Mouse (Mus musculus): ENCODE data around the gene Tex37.

Tex37 gene

DNA sequence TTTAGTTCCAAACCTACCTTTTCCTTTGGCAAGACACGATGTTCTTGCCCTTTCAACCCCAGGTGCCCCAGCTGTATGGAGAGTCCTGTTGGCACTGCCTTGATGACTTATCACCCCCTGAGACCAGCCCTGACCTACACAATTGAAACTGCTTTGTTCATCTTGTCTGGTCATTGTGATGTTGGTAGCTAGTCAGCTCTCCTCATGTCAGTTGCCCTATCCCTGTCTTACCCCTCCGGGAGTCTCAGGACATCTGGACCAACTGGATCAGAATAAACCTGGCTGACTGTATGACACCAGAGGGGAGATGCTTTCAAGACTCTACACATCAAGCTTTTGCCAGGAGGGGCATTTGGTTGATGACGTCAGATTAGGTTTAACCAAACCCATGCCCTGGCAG lies at the start of gene Tex37:
Gene Tex37 (minus strand): TSS at position 101 of the 400 bp plus-strand sequence.
- no peak for DNase-seq (ENCODE audit: low spot score)

GRCm38 (mm10) chr6:70968291-70968690 lies 49.6 kb upstream of the Tex37 start:
- DNase-seq (ENCODE audit: low spot score): no peak

- no peak for DNase-seq (ENCODE audit: low spot score)
Measured at GRCm38 (mm10) chr6:70967422-70967821, 48.7 kb upstream of the Tex37 start.

DNA sequence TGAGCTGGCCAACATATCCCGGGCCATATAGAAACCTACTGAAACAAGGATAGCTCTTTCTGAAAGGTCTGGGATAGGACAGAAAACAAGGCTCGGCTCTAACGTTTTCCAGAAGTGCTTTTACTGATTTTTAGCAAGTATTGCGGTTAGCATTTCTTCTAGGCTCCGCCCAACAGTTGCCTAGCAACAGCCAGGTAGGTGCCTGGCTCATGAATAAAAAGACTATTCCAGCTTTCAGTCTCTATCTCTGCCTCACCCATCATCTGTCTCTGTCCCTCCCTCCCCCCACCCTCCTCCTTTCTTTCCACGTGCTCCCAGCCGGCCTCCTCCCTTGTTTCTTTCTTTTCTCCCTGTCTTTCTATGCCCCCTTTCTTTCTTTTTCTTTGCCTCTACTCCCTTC lies 47.0 kb upstream of the Tex37 start:
- DNase-seq (ENCODE audit: low spot score): no peak

GRCm38 (mm10) chr6:70964116-70964830 lies 45.5 kb upstream of the Tex37 start:
- no peak for DNase-seq (ENCODE audit: low spot score)

DNA sequence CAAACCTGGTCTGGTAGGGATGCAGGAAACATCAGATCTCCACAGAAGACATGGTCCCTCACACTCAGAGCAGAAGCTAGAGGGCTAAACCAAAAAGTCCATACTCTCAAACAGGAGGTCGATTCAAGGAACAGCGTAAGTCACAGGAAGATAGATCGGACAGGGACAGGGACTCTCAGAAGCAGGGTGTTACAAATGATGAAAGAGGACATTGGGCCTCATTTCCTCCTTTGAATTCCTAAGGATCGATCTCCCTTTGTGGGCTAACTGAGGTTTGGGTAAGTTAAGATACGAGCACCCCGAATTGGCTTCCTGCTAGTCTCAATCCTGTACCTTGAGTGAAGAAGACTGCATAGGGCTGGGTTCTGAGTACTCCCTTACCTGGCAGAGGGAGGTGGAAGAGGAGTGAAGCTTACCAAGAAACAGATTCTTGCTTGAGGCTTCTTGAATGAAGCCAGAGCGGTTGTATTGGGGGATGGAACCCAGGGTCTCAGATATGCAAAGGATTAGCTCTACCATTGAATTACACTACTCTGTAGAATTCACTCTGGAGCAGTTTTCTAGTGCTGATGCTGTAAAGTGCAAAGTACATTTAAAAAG lies 38.7 kb upstream of the Tex37 start:
- no peak for DNase-seq (ENCODE audit: low spot score)

DNA sequence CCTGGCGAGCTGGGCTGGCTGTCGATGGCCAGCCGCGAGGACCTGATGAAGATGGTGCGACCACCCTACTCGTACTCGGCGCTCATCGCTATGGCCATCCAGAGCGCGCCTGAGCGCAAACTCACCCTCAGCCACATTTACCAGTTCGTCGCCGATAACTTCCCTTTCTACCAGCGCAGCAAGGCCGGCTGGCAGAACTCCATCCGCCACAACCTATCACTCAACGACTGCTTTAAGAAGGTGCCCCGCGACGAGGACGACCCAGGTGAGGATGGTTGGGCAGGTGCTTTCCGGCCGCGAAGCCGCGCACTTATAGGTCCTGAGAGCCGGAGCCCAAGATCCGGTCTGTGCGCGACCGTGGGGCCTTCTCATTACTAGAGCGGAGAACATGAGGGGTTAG lies 38.2 kb upstream of the Tex37 start:
- no peak for DNase-seq (ENCODE audit: low spot score)

GRCm38 (mm10) chr6:70956285-70956912 lies 37.7 kb upstream of the Tex37 start, which contains the start of gene Foxi3:
TSS of gene Foxi3 (plus strand) at chr6:70956531.
- DNase-seq (ENCODE audit: low spot score): no peak

DNA sequence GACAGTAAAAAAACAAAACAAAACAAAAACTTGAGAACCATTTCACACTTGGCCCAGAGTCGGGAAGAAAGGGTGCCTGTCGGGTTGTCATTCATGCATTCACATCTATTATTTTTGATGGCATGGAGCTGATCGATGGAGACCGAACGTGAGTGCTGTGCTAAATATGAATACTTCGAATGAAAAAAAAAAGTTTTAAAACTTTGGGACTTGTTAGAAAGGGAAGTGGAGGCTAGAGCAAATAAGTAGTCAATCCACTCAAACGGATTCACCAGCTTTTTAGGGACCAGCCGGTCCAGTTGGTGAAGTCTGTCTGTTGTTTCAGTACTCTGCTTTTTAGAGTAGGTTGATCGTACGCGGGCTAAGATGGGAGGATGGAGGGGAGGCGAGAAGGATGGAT lies 37.1 kb upstream of the Tex37 start:
- DNase-seq (ENCODE audit: low spot score): no peak

DNA sequence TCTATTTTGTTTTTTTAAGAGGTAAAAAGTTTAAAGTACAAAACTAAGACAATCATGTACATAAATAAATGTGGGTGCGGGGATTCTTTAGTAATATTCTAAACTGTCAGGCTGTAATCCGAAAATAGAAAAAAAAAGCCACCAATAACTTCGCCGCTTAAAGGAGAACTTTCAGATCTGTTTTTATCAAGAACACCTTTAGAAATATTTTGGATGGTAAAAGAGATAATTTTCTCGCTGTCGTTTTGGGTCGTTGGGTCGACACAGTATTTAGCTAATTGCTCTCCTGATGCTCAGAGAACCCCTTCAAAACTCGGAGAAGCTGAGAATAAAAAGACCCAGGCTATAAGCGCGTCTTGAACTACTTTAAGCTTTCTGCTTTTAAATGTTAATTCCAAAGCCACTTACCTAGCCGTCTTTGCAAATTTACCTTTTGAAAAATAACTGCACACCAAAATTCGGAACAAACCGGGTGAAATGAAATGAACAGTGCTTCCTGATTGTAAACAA lies 36.6 kb upstream of the Tex37 start:
- DNase-seq (ENCODE audit: low spot score): no peak

GRCm38 (mm10) chr6:70954040-70954439 lies 35.3 kb upstream of the Tex37 start:
- no peak for DNase-seq (ENCODE audit: low spot score)

DNA sequence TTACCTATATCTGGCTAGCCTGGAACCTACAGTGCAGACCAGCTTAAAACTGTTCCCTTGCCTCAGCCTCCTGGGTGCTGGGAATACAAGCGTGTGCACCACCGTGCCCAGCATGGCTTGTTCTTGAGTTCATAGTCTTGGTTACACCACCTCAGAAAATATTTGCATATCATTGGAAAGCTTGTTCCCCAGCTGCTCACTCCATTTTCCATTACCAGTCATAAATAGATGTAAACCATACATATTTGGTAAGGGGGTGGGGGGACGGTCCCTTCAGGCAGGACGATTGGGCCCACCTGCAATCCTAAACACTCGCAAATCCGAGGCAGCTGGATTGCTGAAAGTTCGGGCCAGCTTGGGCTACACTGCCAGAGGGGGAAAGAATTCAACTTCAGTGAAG lies 34.5 kb upstream of the Tex37 start:
- DNase-seq (ENCODE audit: low spot score): no peak

DNA sequence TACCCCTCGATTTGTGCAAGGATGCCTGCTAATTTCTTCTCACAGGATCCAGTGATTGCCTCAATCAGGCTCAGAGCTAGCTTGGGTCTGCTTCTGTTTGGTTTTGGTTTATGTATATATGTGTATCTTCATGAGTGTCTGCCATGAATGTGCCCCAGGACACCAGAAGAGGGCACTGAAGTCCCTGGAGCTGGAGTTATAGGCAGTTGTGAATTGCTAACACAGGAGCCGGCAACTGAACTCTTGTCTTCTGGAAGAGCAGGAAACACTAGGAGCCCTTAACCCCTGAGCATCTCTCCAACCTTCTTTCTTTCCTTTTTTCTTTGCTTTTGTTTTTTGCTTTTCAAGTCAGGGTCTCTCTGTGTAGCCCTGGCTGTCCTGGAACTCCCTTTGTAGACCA lies 13.1 kb upstream of the Tex37 start:
- DNase-seq (ENCODE audit: low spot score): no peak

- no peak for DNase-seq (ENCODE audit: low spot score)
Measured at GRCm38 (mm10) chr6:70921274-70922074, 2.7 kb upstream of the Tex37 start.

GRCm38 (mm10) chr6:70912396-70912765 lies 6.3 kb downstream of the Tex37 start:
- no peak for DNase-seq (ENCODE audit: low spot score)

- no peak for DNase-seq (ENCODE audit: low spot score)
Measured at GRCm38 (mm10) chr6:70911668-70912395, 6.9 kb downstream of the Tex37 start.

DNA sequence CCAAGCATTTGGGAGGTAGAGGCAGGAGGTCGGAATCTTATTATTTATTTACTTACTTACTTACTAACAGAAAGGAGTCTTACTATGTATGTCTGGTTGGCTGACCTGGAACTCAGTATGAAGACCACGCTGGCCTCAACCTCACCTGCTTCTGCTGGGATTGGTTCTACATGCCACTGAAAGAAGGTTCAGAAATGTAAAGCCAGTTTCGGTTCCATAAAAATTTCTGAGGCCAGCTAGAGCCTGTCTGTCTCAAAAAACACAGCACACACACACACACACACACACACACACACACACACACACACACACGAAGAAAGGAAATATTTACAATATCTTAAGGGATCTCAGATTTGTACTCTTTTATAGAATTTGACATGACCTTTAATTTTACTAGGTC lies 8.4 kb downstream of the Tex37 start:
- no peak for DNase-seq (ENCODE audit: low spot score)

DNA sequence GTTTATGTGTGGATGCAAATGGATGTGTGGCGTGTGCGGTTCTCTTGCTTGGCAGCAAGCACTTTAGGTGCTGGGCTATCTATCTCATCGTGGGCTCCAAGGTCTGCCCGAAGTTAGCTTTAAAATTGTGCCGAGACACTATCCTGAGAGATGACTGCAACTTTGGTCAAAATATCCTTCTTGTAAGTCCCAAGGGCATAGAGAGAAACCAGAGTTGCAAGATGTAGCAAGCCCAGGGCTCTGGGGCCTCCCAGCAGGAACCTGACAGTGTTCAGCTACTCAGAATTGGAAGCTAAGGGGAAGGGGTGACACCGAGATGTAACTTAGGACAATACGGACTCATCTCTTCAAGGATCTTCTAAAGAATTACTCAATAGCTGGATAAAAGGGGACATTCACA lies 9.2 kb downstream of the Tex37 start:
- no peak for DNase-seq (ENCODE audit: low spot score)

- DNase-seq (ENCODE audit: low spot score): no peak
Measured at GRCm38 (mm10) chr6:70903689-70904088, 15.0 kb downstream of the Tex37 start.

GRCm38 (mm10) chr6:70899594-70900003 lies 19.1 kb downstream of the Tex37 start:
- no peak for DNase-seq (ENCODE audit: low spot score)

GRCm38 (mm10) chr6:70898166-70898565 lies 20.6 kb downstream of the Tex37 start:
- no peak for DNase-seq (ENCODE audit: low spot score)

DNA sequence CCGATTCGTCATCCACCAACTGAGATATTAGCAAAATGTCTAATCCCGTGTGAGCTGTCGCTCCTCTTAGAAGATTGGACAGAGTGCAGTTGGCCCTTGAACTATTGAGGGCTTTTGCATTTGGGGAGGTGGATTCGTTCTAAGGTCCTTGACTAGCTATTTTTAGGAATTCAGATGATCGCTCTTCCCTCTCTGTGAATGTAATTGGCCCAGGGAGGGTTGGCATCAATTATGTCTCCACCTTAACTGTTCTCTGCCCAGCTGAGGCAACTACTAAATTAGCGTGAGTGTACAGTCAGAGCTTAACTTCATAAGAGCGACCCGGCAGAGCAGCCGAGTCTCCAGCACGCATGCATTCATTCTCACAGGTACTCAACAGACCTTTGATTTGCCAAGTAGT lies 30.7 kb downstream of the Tex37 start:
- DNase-seq (ENCODE audit: low spot score): no peak

Measured in left cerebral cortex, adult 11 months (tissue).